Mouse (Mus musculus) neural tube, postnatal 0 days (tissue): ENCODE results near the gene Ak6. TPM values are rescaled to one million over a fixed set of nuclear protein-coding genes. Genes with fewer than 3 reads are reported as not detected.

ENCODE experiments used
- polyA plus RNA-seq: library from polyadenylated mRNA; unstranded; fragments of >200 nt; fragmentation: Nextera tagmentation; extraction: Ambion mirVana; gene quantifications from 2 replicates; pipeline ENCODE4 v1.2.1, GENCODE M21; 2015

The Ak6 gene
- polyA plus RNA-seq: 278 and 282 TPM in 2 replicates

DNA sequence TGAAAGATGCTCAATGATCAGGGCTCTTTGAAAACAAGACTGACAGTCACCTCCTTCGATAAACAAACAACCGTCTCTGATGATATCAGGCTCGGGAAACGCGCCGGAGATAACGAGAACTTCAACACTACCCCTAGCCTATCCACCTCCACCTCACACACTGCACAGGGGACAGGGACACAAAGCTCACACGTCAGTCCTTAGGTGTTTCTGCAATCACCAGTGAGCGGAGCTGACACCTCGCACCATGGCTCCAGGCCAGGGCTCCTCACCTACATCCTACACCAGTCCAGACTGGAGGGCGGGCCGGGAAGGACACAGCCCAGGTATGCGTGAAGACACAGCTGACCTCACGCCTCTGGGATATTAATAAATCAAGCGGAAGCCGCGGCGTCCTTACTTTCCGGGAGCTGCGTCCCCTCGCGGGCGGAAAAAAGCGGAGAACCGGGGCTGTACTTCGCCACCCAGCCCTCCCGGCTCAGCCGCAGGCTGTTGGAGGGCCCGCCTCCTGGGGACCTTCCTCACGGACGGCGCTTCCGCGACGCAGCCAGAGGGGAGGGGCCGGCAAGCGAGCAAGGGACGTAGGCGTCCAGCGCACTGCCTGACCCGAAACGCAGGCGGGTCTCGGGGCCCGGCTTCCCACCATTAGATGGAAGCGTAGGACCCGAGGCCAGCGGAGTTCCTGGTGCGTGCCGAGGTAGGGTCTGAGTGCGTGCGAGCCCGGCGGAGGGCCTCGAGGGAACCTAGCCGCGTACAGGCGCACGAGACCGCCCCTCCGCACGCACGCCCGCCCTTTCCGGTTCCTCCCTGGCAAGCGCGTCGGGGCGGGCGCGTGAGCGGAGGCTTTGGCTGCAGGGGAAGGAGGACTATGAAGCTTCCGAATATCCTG is at the start of gene Ak6, which contains the start of gene Rad17:
Gene Ak6 (plus strand): TSS at position 430 of the 889 bp plus-strand sequence.
Gene Rad17 (minus strand): TSS at position 502 of the 889 bp plus-strand sequence.

DNA sequence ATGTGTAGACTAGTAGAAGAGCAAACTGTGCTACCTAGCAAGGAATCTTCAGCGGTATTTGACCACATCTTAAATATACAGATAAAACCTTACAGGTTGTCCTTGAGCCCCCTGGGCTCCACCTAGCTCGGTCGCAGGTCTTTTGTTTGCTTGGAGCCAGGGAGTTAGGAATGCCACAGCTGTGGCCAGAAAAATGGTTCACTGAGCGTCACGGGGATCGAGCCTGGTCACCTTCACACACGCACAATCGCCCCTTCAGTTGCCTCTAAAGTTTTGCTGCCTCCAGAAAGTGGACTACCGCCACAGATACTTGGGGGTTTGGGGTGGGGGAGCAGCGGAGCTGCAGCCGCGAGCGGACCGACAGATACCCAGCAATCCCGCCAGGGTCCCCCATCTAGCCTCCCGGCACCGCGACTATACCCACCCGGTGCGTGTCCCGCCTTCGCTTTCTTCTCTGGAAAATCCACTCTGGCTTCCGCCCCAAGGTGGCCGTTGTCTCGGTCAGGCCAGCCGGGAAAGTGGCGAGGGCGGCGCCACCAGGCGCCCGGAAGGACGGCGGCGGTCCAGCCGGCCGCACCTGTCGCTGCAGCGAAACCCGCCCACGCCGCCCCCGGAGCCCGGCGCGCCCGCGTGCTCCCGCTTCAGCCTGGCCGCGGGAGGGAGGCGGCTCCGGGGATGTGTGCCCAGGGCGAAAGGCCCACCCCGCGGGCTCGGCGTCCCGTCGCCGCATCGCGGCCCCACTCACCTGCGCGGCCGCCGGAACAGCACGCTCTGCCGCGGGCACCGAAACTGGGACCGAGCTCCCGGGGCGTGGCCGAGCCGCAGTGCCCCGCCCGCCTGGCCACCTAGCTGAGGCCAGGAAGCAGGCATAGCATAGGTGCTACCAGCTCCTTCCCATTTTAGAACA is 34.3 kb upstream of the Ak6 start, which contains the start of gene Marveld2:
Gene Marveld2 (minus strand): TSS at position 791 of the 907 bp plus-strand sequence.

DNA sequence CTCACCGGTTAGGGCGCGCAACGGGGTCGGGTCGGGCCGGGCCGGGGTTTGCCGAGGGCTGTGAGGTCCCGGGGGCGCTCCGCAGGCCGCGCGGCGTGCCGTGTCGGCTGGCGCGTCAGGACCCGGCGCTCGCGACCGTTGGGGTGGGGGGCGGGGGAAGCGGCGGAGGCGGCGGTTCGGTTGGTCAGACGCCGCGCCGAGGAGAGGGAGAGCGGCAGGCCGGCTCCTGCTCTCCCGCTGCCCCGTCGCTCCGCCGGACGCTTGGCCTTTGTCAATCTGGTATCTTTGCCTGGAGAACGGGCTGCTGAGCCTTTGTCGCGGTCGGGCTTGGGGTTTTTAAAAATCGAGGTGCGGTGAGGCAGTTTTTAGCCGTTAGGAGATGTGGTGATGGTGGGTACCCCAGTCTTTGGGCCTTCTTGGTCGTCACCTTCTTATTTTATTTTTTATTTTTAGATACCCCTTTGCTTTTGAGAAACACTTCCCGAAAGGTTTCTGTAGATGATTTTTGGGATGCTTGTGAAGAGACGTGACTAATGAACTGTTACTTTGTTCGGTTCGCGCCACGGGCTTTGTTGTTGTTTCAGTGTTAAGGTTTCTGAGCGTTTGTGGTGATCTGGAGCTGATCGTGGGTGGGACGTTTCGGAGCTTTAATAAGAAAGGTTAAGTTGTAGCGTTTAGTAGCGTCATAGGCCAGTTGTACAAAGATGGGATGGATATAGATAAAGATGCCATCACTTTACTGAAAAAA is 834 bp downstream of the Ak6 start, which contains the start of gene Taf9:
Gene Taf9 (plus strand): TSS at position 141 of the 748 bp plus-strand sequence.

DNA sequence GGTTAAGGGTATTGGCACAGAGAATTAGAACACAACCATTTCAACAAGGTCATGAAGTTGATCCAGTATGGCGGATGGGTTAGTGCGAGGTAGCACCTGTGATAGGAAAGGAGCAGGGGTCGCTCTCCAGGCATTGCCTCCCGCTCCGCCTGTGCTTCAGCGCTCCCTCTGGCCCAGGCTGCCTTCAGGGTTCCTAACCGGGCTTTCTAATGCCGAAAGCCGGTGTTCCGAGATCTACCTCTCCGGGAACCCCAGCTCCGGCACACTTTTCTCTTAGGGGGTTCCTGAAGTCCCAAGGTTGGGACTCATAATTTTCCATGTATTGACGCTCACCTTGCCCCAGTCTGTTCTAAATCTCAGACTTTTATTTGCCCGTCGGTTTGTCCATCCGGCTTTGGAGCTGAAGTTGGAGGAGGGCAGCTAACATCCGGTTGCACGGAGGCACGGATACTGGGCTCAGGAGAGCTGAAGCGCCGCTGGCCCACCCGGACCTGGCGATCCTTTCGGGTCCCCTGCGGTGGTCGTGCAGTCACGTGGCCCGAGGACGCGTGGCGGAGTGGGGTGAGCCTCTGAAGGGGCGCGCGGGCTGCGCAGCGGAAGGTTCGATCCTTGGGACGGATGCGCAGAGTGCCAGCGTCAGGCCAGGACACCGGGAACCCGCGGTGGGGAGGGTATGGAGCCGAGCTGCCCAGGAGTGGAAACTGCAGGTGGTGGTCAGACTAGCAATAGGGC is 18.7 kb downstream of the Ak6 start, which contains the start of gene Ccdc125:
Gene Ccdc125 (plus strand): TSS at position 427 of the 732 bp plus-strand sequence.

Other genes starting within 250 kb of the Ak6 start
- gene Naip1, start 198.1 kb upstream of the Ak6 start, polyA plus RNA-seq: 0.05 TPM in 1 of 2 replicates, not detected in the other
- 61.4 and 62.5 TPM in 2 replicates for gene Gtf2h2, start 158.4 kb upstream of the Ak6 start, polyA plus RNA-seq
- 9.9 and 11.7 TPM in 2 replicates for gene Ocln, start 98.3 kb upstream of the Ak6 start, polyA plus RNA-seq
- gene Marveld2, start 34.0 kb upstream of the Ak6 start, polyA plus RNA-seq: 2.5 and 2.7 TPM in 2 replicates
- gene Rad17, start 72 bp downstream of the Ak6 start, polyA plus RNA-seq: 12.8 and 14.2 TPM in 2 replicates
- gene Taf9, start 600 bp downstream of the Ak6 start, polyA plus RNA-seq: 34.7 and 40.9 TPM in 2 replicates
- 1.1 and 1.5 TPM in 2 replicates for gene Ccdc125, start 18.7 kb downstream of the Ak6 start, polyA plus RNA-seq
- gene Cdk7, start 80.0 kb downstream of the Ak6 start, polyA plus RNA-seq: 31.7 and 34.0 TPM in 2 replicates
- gene Mrps36, start 93.7 kb downstream of the Ak6 start, polyA plus RNA-seq: 208 and 224 TPM in 2 replicates
- 4.0 and 4.4 TPM in 2 replicates for gene Cenph, start 124.9 kb downstream of the Ak6 start, polyA plus RNA-seq
- gene Ccnb1, start 135.6 kb downstream of the Ak6 start, polyA plus RNA-seq: 16.1 and 17.3 TPM in 2 replicates
- gene Slc30a5, start 182.4 kb downstream of the Ak6 start, polyA plus RNA-seq: 28.9 and 30.9 TPM in 2 replicates